Mouse (Mus musculus): ENCODE measurements around the gene Agt. TPM values are rescaled to one million over a fixed set of nuclear protein-coding genes. Genes with fewer than 3 reads are reported as not detected.

The Agt gene
- polyA plus RNA-seq, 1 experiment from 2014 or later: not detected

Other genes with a start within 250 kb of the Agt start
- gene Pgbd5, start 130.0 kb downstream of the Agt start, polyA plus RNA-seq (2014; fragmentation: Nextera tagmentation; extraction: Ambion mirVana): 3.8 and 4.5 TPM in 2 replicates
- gene Cog2, start 48.9 kb downstream of the Agt start, polyA plus RNA-seq (2014; fragmentation: Nextera tagmentation; extraction: Ambion mirVana): 40.9 and 42.1 TPM in 2 replicates
- gene Capn9, start 6.4 kb upstream of the Agt start, polyA plus RNA-seq (2014; fragmentation: Nextera tagmentation; extraction: Ambion mirVana): not detected in 2 replicates
- gene 2310022B05Rik, start 93.7 kb upstream of the Agt start, polyA plus RNA-seq (2014; fragmentation: Nextera tagmentation; extraction: Ambion mirVana): 17.4 and 21.2 TPM in 2 replicates
- gene Ttc13, start 152.3 kb upstream of the Agt start, polyA plus RNA-seq (2014; fragmentation: Nextera tagmentation; extraction: Ambion mirVana): 61.5 and 62.7 TPM in 2 replicates
- 31.1 and 33.0 TPM in 2 replicates for gene Arv1, start 152.4 kb upstream of the Agt start, polyA plus RNA-seq (2014; fragmentation: Nextera tagmentation; extraction: Ambion mirVana)
- gene Fam89a, start 182.1 kb upstream of the Agt start, polyA plus RNA-seq (2014; fragmentation: Nextera tagmentation; extraction: Ambion mirVana): 2.1 and 2.2 TPM in 2 replicates
- gene Trim67, start 223.4 kb upstream of the Agt start, polyA plus RNA-seq (2014; fragmentation: Nextera tagmentation; extraction: Ambion mirVana): 2.9 and 3.3 TPM in 2 replicates